Mouse (Mus musculus) CH12.LX (cell line): ENCODE measurements around the gene Fam98a. TPM values are rescaled to one million over a fixed set of nuclear protein-coding genes. Genes with fewer than 3 reads are reported as not detected.
A peak's percentile ranks its signal among the peaks of the same experiment; 100 is the strongest.

ENCODE experiments used
- DNase-seq: peaks from one replicate; pipeline ENCODE4 v3.0.0-alpha.2; 2013; ENCODE audit errors: extremely low read depth
- H3K27ac ChIP-seq: 2 replicates; pipeline ENCODE4 v1.5.1; 2012; ENCODE audit warnings: low read depth, mild to moderate bottlenecking, control low read depth, moderate library complexity; ENCODE audit not compliant: insufficient read depth
- H3K27me3 ChIP-seq: replicated peaks from 2 replicates; pipeline ENCODE3; 2012; ENCODE audit warnings: inconsistent platforms
- H3K36me3 ChIP-seq, 2 experiments: replicated peaks in 1 of 2; 2 replicates each; pipeline versions ENCODE3 to v1.6.1; 2012; ENCODE audit warnings: inconsistent platforms in 1 of 2, low read length in 1 of 2, mild to moderate bottlenecking in 1 of 2, mixed read lengths in 1 of 2, moderate library complexity in 1 of 2; ENCODE audit not compliant: control insufficient read depth in 1 of 2, insufficient read depth in 1 of 2
- H3K4me1 ChIP-seq, 2 experiments: 2 replicates each; pipeline ENCODE4 v1.6.1; 2012; ENCODE audit warnings: inconsistent platforms in 1 of 2, moderate library complexity in 1 of 2; ENCODE audit not compliant: insufficient read depth in 2 of 2, control insufficient read depth in 1 of 2
- H3K4me2 ChIP-seq: 2 replicates; pipeline ENCODE4 v1.6.1; 2012; ENCODE audit warnings: low read depth, mild to moderate bottlenecking, control low read depth; ENCODE audit not compliant: poor library complexity, insufficient read depth, severe bottlenecking
- H3K4me3 ChIP-seq, 3 experiments: fragments of 150-350 bp in 1 of 3; sonication (generic) in 1 of 3; replicated peaks in 1 of 3; 2 replicates each; pipeline versions ENCODE3 to v1.5.1; 2011 to 2012; ENCODE audit warnings: low read depth in 2 of 3, low read length in 2 of 3, mild to moderate bottlenecking in 2 of 3, moderate library complexity in 2 of 3, control low read depth in 1 of 3, improper control_type of control experiment in 1 of 3, inconsistent platforms in 1 of 3, mixed read lengths in 1 of 3; ENCODE audit not compliant: poor library complexity in 1 of 3
- H3K79me2 ChIP-seq: replicated peaks from 2 replicates; pipeline ENCODE4 v1.6.1; 2012; ENCODE audit warnings: mild to moderate bottlenecking, moderate library complexity; ENCODE audit not compliant: control insufficient read depth, poor library complexity, insufficient read depth, severe bottlenecking; ENCODE audit errors: extremely low read depth
- H3K9ac ChIP-seq: 2 replicates; pipeline ENCODE4 v1.6.1; 2012; ENCODE audit warnings: low read depth, mild to moderate bottlenecking, control low read depth, moderate library complexity; ENCODE audit not compliant: insufficient read depth
- H3K9me3 ChIP-seq: replicated peaks from 2 replicates; pipeline ENCODE3; 2012; ENCODE audit warnings: low read length, inconsistent platforms, mixed read lengths
- BHLHE40 ChIP-seq: IDR thresholded peaks from 2 replicates; pipeline ENCODE4 v1.6.1; 2011; ENCODE audit warnings: mild to moderate bottlenecking, low read depth, low read length, improper control_type of control experiment
- CHD2 ChIP-seq: IDR thresholded peaks from 2 replicates; pipeline ENCODE4 v1.6.1; 2011; ENCODE audit warnings: low read length, improper control_type of control experiment
- CTCF ChIP-seq, 2 experiments: IDR thresholded peaks in 1 of 2; conservative IDR thresholded peaks in 1 of 2; 2 replicates each; pipeline ENCODE4 v1.5.1; 2011 to 2012; ENCODE audit warnings: low read depth in 2 of 2, low read length in 2 of 2, improper control_type of control experiment in 1 of 2, inconsistent platforms in 1 of 2, mild to moderate bottlenecking in 1 of 2, moderate library complexity in 1 of 2
- E2F4 ChIP-seq: IDR thresholded peaks from 2 replicates; pipeline ENCODE4 v1.6.1; 2011; ENCODE audit warnings: low read depth, low read length, improper control_type of control experiment; ENCODE audit not compliant: insufficient replicate concordance
- EP300 ChIP-seq: IDR thresholded peaks from 2 replicates; pipeline ENCODE4 v1.6.1; 2011; ENCODE audit warnings: low read length, improper control_type of control experiment
- ETS1 ChIP-seq: conservative IDR thresholded peaks from 2 replicates; pipeline ENCODE4 v1.6.1; 2012; ENCODE audit warnings: low read depth, mild to moderate bottlenecking, inconsistent platforms, low read length, improper control_type of control experiment, moderate library complexity
- GABPA ChIP-seq: IDR thresholded peaks from 2 replicates; pipeline ENCODE4 v1.6.1; 2012; ENCODE audit warnings: low read depth, low read length, improper control_type of control experiment, inconsistent platforms; ENCODE audit not compliant: insufficient replicate concordance
- IRF4 ChIP-seq: IDR thresholded peaks from 2 replicates; pipeline ENCODE4 v1.6.1; 2014; ENCODE audit warnings: low read depth, mild to moderate bottlenecking, inconsistent platforms, low read length, improper control_type of control experiment
- JUN ChIP-seq: IDR thresholded peaks from 2 replicates; pipeline ENCODE4 v1.6.1; 2011; ENCODE audit warnings: low read depth, mild to moderate bottlenecking, low read length, improper control_type of control experiment, moderate library complexity; ENCODE audit not compliant: insufficient read depth
- JUND ChIP-seq: conservative IDR thresholded peaks from 2 replicates; pipeline ENCODE4 v1.6.1; 2011; ENCODE audit warnings: low read depth, low read length, improper control_type of control experiment
- MAFK ChIP-seq: IDR thresholded peaks from 2 replicates; pipeline ENCODE4 v1.6.1; 2011; ENCODE audit warnings: low read length, improper control_type of control experiment; ENCODE audit not compliant: insufficient replicate concordance
- MEF2A ChIP-seq: IDR thresholded peaks from 2 replicates; pipeline ENCODE4 v1.6.1; 2014; ENCODE audit warnings: low read depth, mild to moderate bottlenecking, inconsistent platforms, low read length, improper control_type of control experiment, borderline replicate concordance
- MXI1 ChIP-seq: IDR thresholded peaks from 2 replicates; pipeline ENCODE4 v1.6.1; 2011; ENCODE audit warnings: mild to moderate bottlenecking, low read depth, low read length, improper control_type of control experiment
- MYC ChIP-seq: IDR thresholded peaks from 2 replicates; pipeline ENCODE4 v1.6.1; 2011; ENCODE audit warnings: low read depth, mild to moderate bottlenecking, improper control_type of control experiment, low read length
- PAX5 ChIP-seq: IDR thresholded peaks from 2 replicates; pipeline ENCODE4 v1.6.1; 2012; ENCODE audit warnings: low read length, inconsistent platforms, mixed read lengths
- POLR2AphosphoS2 ChIP-seq: IDR thresholded peaks from 2 replicates; pipeline ENCODE4 v1.6.1; 2011; ENCODE audit warnings: low read depth, low read length, improper control_type of control experiment
- RCOR1 ChIP-seq: conservative IDR thresholded peaks from 2 replicates; pipeline ENCODE4 v1.6.1; 2012; ENCODE audit warnings: low read depth, mild to moderate bottlenecking, inconsistent platforms, low read length, improper control_type of control experiment
- SIN3A ChIP-seq: IDR thresholded peaks from 2 replicates; pipeline ENCODE4 v1.6.1; 2012; ENCODE audit warnings: low read length, improper control_type of control experiment, inconsistent platforms
- TBP ChIP-seq: conservative IDR thresholded peaks from 2 replicates; pipeline ENCODE4 v1.6.1; 2011; ENCODE audit warnings: low read depth, low read length, improper control_type of control experiment
- TCF12 ChIP-seq: IDR thresholded peaks from 2 replicates; pipeline ENCODE4 v1.6.1; 2014; ENCODE audit warnings: low read depth, mild to moderate bottlenecking, inconsistent platforms, low read length, improper control_type of control experiment
- USF1 ChIP-seq: IDR thresholded peaks from 2 replicates; pipeline ENCODE4 v1.6.1; 2014; ENCODE audit warnings: low read depth, mild to moderate bottlenecking, inconsistent platforms, low read length, improper control_type of control experiment
- USF2 ChIP-seq: conservative IDR thresholded peaks from 2 replicates; pipeline ENCODE4 v1.6.1; 2011; ENCODE audit warnings: low read depth, low read length, improper control_type of control experiment
- ZKSCAN1 ChIP-seq: IDR thresholded peaks from 2 replicates; pipeline ENCODE4 v1.6.1; 2012; ENCODE audit warnings: low read depth, inconsistent platforms, low read length, improper control_type of control experiment, borderline replicate concordance
- ZNF384 ChIP-seq: IDR thresholded peaks from 2 replicates; pipeline ENCODE4 v1.6.1; 2012; ENCODE audit warnings: low read depth, low read length, improper control_type of control experiment, inconsistent platforms
- dilution Hi-C: fragments of 300-500 bp; cut with MboI; formaldehyde crosslinking; loops from 2 replicates; pipeline ENCODE4 v1.14.3; 2020; ENCODE audit warnings: low sequenced_read_pairs; ENCODE audit not compliant: extremely low pct_unique_long_range_greater_than_20kb, extremely low pct_ligation_motif_present
- in situ Hi-C: fragments of 300-500 bp; cut with MboI; formaldehyde crosslinking; loops from 3 replicates; pipeline ENCODE4 v1.14.3; 2019; ENCODE audit warnings: low sequenced_read_pairs, low pct_ligation_motif_present, low pct_unique_long_range_greater_than_20kb, mixed read lengths
- polyA plus RNA-seq: library from polyadenylated mRNA; unstranded; fragments of >175 nt; gene quantifications from 2 replicates; pipeline ENCODE4 v1.2.1, GENCODE M21; 2012; ENCODE audit warnings: low read depth; ENCODE audit not compliant: insufficient read length
- total RNA-seq, 2 experiments: library from RNA; depleted of rRNA; stranded (reverse); fragments of 300-350 nt in 1 of 2; fragments of >200 nt in 1 of 2; gene quantifications; 2 replicates each; pipeline ENCODE4 v1.2.3; 2012 to 2014

Gene Fam98a
- total and polyA plus RNA-seq, 3 experiments = 36.0 to 92.0 (median 37.8) TPM

GRCm38 (mm10) chr17:75534314-75535020 lies 17.3 kb downstream of the Fam98a start:
- dilution Hi-C loops = no loop called here

GRCm38 (mm10) chr17:75532469-75532986 lies 19.2 kb downstream of the Fam98a start:
- H3K4me1 ChIP-seq = peaks cover 6 to 55% of the 10 kb centered on the region in 2 experiments
- no peaks in the 10 kb centered on the region for H3K27me3 ChIP-seq
- H3K27ac ChIP-seq = no peak overlapping the region
- H3K36me3 ChIP-seq = peaks cover 13 to 36% of the 10 kb centered on the region in 2 experiments
- no peak overlapping the region for H3K4me2 ChIP-seq
- in situ Hi-C loops = loop anchor here (25.0 kb wide), 1 partner anchor 395 kb away; no protein-coding TSS in a partner anchor
- no peak overlapping the region for H3K9ac ChIP-seq
- DNase-seq = no peak
- peaks cover 3% of the 10 kb centered on the region for H3K9me3 ChIP-seq
- TF ChIP-seq IRF4 = no peak
- TF ChIP-seq POLR2AphosphoS2 = no peak
- no peak for TF ChIP-seq CTCF (conservative IDR thresholded peaks at IDR 0.05 in 1 of 2, IDR thresholded peaks at IDR 0.05 in 1 of 2; ENCODE audit: low read depth in 2 of 2, low read length in 2 of 2)
- TF ChIP-seq SIN3A = no peak
- no peak for TF ChIP-seq USF1
- no peak for TF ChIP-seq TCF12
- no peak for TF ChIP-seq ZKSCAN1
- TF ChIP-seq MXI1 = no peak
- TF ChIP-seq TBP = no peak
- TF ChIP-seq CHD2 = no peak
- TF ChIP-seq E2F4 = no peak
- TF ChIP-seq EP300 = no peak
- no peak for TF ChIP-seq USF2
- TF ChIP-seq JUND = no peak
- TF ChIP-seq GABPA = no peak
- TF ChIP-seq ETS1 = no peak
- no peak for TF ChIP-seq ZNF384
- TF ChIP-seq PAX5 = no peak
- TF ChIP-seq, all 38 proteins: peak for 0
- dilution Hi-C loops = no loop called here
- no peaks in the 10 kb centered on the region for H3K79me2 ChIP-seq
- no peak overlapping the region for H3K4me3 ChIP-seq

More at GRCm38 (mm10) chr17:75534314-75535020, 17.3 kb downstream of the Fam98a start:
- Histone ChIP-seq H3K4me1 (peaks cover 6 to 53% of the 10 kb centered on the region in 2 experiments), H3K36me3 (peaks cover 22 to 33% of the 10 kb centered on the region in 2 experiments), H3K9ac (no peak overlapping the region), H3K4me2 (no peak overlapping the region), H3K9me3 (peaks cover under 1% of the 10 kb centered on the region), H3K79me2 (no peaks in the 10 kb centered on the region), H3K4me3 (no peak overlapping the region), H3K27me3 (no peaks in the 10 kb centered on the region), H3K27ac (peak overlapping the region; percentile 40)
- TF ChIP-seq MYC = no peak
- TF ChIP-seq TBP = 0 out of 2 replicates have a peak, but pooled peaks have one; percentile 12
- TF ChIP-seq TCF12 = peak; percentile 56; the same call in 1 of the 2 replicates
- TF ChIP-seq ZNF384 = no peak; the same call in 1 of the 2 replicates
- no peak for TF ChIP-seq POLR2AphosphoS2
- no peak for TF ChIP-seq RCOR1
- no peak for TF ChIP-seq CHD2
- TF ChIP-seq JUN = no peak
- TF ChIP-seq MAFK = no peak
- TF ChIP-seq BHLHE40 = peak; percentile 14; the same call in 1 of the 2 replicates
- TF ChIP-seq MEF2A = no peak
- in situ Hi-C loops = loop anchor here (25.0 kb wide), 1 partner anchor 397 kb away; no protein-coding TSS in a partner anchor
- DNase-seq = peak; percentile 63
